Mouse (Mus musculus): ENCODE measurements around the gene Fzd2. TPM values are rescaled to one million over a fixed set of nuclear protein-coding genes. Genes with fewer than 3 reads are reported as not detected.

Fzd2 gene
- polyA plus RNA-seq, 1 experiment from 2014 or later, result 12.0 TPM

- Histone ChIP-seq H3K9me3 (ENCODE audit: control insufficient read depth, low read length) (no peaks in the 10 kb centered on the region), H3K36me3 (ENCODE audit: control insufficient read depth, insufficient read depth) (no peaks in the 10 kb centered on the region), H3K27me3 (replicated peaks; ENCODE audit: control insufficient read depth, insufficient read depth, low read length) (no peaks in the 10 kb centered on the region), H3K4me1 (replicated peaks; ENCODE audit: control insufficient read depth, insufficient read depth, low read length) (peaks cover 36% of the 10 kb centered on the region), H3K9ac (replicated peaks; ENCODE audit: low read depth, low read length) (peak overlapping the region; percentile 24; the same call in 1 of the 2 replicates), H3K27ac (ENCODE audit: low read length) (peak overlapping the region; percentile 8; the same call in 1 of the 2 replicates), H3K4me2 (ENCODE audit: low read length) (peak overlapping the region; percentile 71), H3K4me3 (replicated peaks; ENCODE audit: low read length) (peak overlapping the region; percentile 73)
- WGBS, result 16% methylated on average over 4 of the region's 4 CpGs
- no peak for ATAC-seq
Measured at GRCm38 (mm10) chr11:102608691-102609090, 4.5 kb downstream of the Fzd2 start.

DNA sequence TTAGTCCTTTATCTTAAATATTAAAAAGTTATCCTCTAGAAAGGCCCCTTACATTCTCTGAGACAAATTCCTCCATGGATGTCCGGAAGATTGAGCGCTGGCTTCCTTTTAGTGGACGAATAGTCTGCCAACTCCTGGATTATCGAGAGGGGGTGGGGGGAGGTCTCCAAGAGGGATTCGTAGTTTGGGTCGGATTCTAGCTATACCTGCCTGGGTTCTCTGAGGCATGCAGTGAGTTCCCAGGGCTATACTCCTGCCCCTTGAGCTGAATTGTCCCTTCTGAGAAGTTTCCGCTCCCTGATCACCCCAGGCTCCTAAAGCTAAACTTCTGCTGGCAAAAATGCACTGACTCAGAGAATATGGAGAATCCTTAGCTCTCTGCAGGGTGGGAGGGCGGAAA is 5.3 kb downstream of the Fzd2 start:
- WGBS, result 32% methylated on average over 8 of the region's 8 CpGs

GRCm38 (mm10) chr11:102610260-102610659 is 6.1 kb downstream of the Fzd2 start:
- no peak overlapping the region for H3K27ac ChIP-seq (ENCODE audit: low read length)
- H3K9me3 ChIP-seq (ENCODE audit: control insufficient read depth, low read length), result no peaks in the 10 kb centered on the region
- no peaks in the 10 kb centered on the region for H3K27me3 ChIP-seq (replicated peaks; ENCODE audit: control insufficient read depth, insufficient read depth, low read length)
- no peak overlapping the region for H3K4me2 ChIP-seq (ENCODE audit: low read length)
- no peak for ATAC-seq
- H3K4me1 ChIP-seq (replicated peaks; ENCODE audit: control insufficient read depth, insufficient read depth, low read length), result peaks cover 36% of the 10 kb centered on the region
- no peak overlapping the region for H3K4me3 ChIP-seq (replicated peaks; ENCODE audit: low read length)
- 13% methylated on average over 4 of the region's 4 CpGs for WGBS
- H3K9ac ChIP-seq (replicated peaks; ENCODE audit: low read depth, low read length), result no peak overlapping the region
- H3K36me3 ChIP-seq (ENCODE audit: control insufficient read depth, insufficient read depth), result no peaks in the 10 kb centered on the region

More for the DNA sequence above, 5.3 kb downstream of the Fzd2 start:
- Histone ChIP-seq H3K9ac (replicated peaks; ENCODE audit: low read depth, low read length) (no peak overlapping the region), H3K9me3 (ENCODE audit: control insufficient read depth, low read length) (no peaks in the 10 kb centered on the region), H3K4me1 (replicated peaks; ENCODE audit: control insufficient read depth, insufficient read depth, low read length) (peaks cover 36% of the 10 kb centered on the region), H3K27me3 (replicated peaks; ENCODE audit: control insufficient read depth, insufficient read depth, low read length) (no peaks in the 10 kb centered on the region), H3K36me3 (ENCODE audit: control insufficient read depth, insufficient read depth) (no peaks in the 10 kb centered on the region), H3K27ac (ENCODE audit: low read length) (no peak overlapping the region), H3K4me3 (replicated peaks; ENCODE audit: low read length) (no peak overlapping the region), H3K4me2 (ENCODE audit: low read length) (no peak overlapping the region)
- no peak for ATAC-seq

- ATAC-seq, result no peak
- Histone ChIP-seq H3K9ac (replicated peaks; ENCODE audit: low read depth, low read length) (no peak overlapping the region), H3K27ac (ENCODE audit: low read length) (peak overlapping the region; percentile 21), H3K9me3 (ENCODE audit: control insufficient read depth, low read length) (no peaks in the 10 kb centered on the region), H3K27me3 (replicated peaks; ENCODE audit: control insufficient read depth, insufficient read depth, low read length) (no peaks in the 10 kb centered on the region), H3K36me3 (ENCODE audit: control insufficient read depth, insufficient read depth) (no peaks in the 10 kb centered on the region), H3K4me3 (replicated peaks; ENCODE audit: low read length) (no peak overlapping the region), H3K4me2 (ENCODE audit: low read length) (no peak overlapping the region), H3K4me1 (replicated peaks; ENCODE audit: control insufficient read depth, insufficient read depth, low read length) (peaks cover 34% of the 10 kb centered on the region)
- WGBS, result 6% methylated on average over 9 of the region's 9 CpGs
Measured at GRCm38 (mm10) chr11:102610675-102611316, 6.6 kb downstream of the Fzd2 start.

DNA sequence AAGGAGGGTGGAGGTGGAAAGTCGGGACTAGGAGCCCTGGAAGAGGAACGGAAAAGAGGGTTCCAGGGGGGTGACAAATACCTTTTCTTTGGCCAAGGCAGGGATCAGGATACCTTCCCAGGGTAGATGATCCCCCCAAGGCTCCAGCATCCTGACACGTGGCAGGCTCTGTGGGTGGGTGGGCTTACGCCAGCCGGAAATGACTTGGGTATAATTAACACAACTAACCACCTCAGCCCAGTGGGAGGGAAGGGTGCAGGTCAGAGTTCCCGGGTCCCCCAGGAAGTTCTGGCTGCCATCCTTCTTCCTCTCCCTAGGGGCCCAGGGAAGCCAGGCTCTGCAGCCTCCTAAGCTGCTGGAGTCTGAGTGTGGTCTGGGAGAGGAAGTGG is 7.1 kb downstream of the Fzd2 start:
- H3K4me3 ChIP-seq (replicated peaks; ENCODE audit: low read length), result no peak overlapping the region
- H3K4me2 ChIP-seq (ENCODE audit: low read length), result no peak overlapping the region
- 10% methylated on average over 6 of the region's 6 CpGs for WGBS
- no peaks in the 10 kb centered on the region for H3K9me3 ChIP-seq (ENCODE audit: control insufficient read depth, low read length)
- H3K9ac ChIP-seq (replicated peaks; ENCODE audit: low read depth, low read length), result no peak overlapping the region
- H3K27ac ChIP-seq (ENCODE audit: low read length), result no peak overlapping the region; the same call in 1 of the 2 replicates
- peaks cover 30% of the 10 kb centered on the region for H3K4me1 ChIP-seq (replicated peaks; ENCODE audit: control insufficient read depth, insufficient read depth, low read length)
- ATAC-seq, result no peak
- H3K36me3 ChIP-seq (ENCODE audit: control insufficient read depth, insufficient read depth), result no peaks in the 10 kb centered on the region
- no peaks in the 10 kb centered on the region for H3K27me3 ChIP-seq (replicated peaks; ENCODE audit: control insufficient read depth, insufficient read depth, low read length)

GRCm38 (mm10) chr11:102619449-102619848 is 15.3 kb downstream of the Fzd2 start:
- WGBS, result 60% methylated on average over 2 of the region's 2 CpGs
- no peaks in the 10 kb centered on the region for H3K36me3 ChIP-seq (ENCODE audit: control insufficient read depth, insufficient read depth)
- no peaks in the 10 kb centered on the region for H3K27me3 ChIP-seq (replicated peaks; ENCODE audit: control insufficient read depth, insufficient read depth, low read length)
- H3K4me3 ChIP-seq (replicated peaks; ENCODE audit: low read length), result no peak overlapping the region
- H3K9ac ChIP-seq (replicated peaks; ENCODE audit: low read depth, low read length), result no peak overlapping the region
- no peak overlapping the region for H3K27ac ChIP-seq (ENCODE audit: low read length)
- H3K4me2 ChIP-seq (ENCODE audit: low read length), result no peak overlapping the region
- H3K9me3 ChIP-seq (ENCODE audit: control insufficient read depth, low read length), result no peaks in the 10 kb centered on the region
- peaks cover 7% of the 10 kb centered on the region for H3K4me1 ChIP-seq (replicated peaks; ENCODE audit: control insufficient read depth, insufficient read depth, low read length)
- ATAC-seq, result no peak

- no peak overlapping the region for H3K4me2 ChIP-seq (ENCODE audit: low read length)
- H3K9ac ChIP-seq (replicated peaks; ENCODE audit: low read depth, low read length), result no peak overlapping the region
- no peaks in the 10 kb centered on the region for H3K27me3 ChIP-seq (replicated peaks; ENCODE audit: control insufficient read depth, insufficient read depth, low read length)
Measured at GRCm38 (mm10) chr11:102623876-102624789, 19.9 kb downstream of the Fzd2 start.

DNA sequence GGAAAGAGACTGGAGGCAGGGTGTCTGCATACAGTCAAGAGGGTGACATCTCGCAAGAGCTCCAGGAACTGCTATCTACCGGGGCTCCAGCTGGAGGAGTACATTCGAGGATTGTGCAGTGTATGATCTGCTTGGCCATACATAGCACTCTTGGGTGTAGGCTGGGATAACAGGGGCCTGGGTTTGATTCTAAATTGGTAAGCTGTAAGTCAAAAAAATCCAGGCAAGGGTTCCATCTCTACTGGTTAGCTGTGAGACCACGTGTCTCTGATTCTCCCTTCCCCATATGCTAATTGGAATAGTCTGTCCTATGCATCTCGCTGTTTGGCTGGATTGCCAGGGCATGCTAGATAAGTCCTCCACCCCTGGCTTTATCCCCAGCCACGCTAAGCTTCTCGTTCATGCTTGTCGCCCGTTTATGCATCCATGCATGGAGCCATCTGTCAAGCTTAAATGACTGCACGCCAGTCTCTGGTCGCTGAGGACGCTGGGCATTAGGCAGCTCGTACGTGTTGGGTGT is 20.8 kb downstream of the Fzd2 start:
- 30% methylated on average over 14 of the region's 14 CpGs for whole genome bisulfite sequencing
- Histone ChIP-seq H3K27me3 (replicated peaks; ENCODE audit: control insufficient read depth, insufficient read depth, low read length) (no peaks in the 10 kb centered on the region), H3K4me3 (replicated peaks; ENCODE audit: low read length) (no peak overlapping the region), H3K4me2 (ENCODE audit: low read length) (0 out of 2 replicates have a peak overlapping the region, but pooled peaks have one; percentile 10), H3K36me3 (ENCODE audit: control insufficient read depth, insufficient read depth) (no peaks in the 10 kb centered on the region), H3K9ac (replicated peaks; ENCODE audit: low read depth, low read length) (no peak overlapping the region), H3K9me3 (ENCODE audit: control insufficient read depth, low read length) (no peaks in the 10 kb centered on the region), H3K27ac (ENCODE audit: low read length) (no peak overlapping the region), H3K4me1 (replicated peaks; ENCODE audit: control insufficient read depth, insufficient read depth, low read length) (peaks cover 13% of the 10 kb centered on the region)
- ATAC-seq, result peak; percentile 23; the same call in 1 of the 2 replicates

More at GRCm38 (mm10) chr11:102623876-102624789, 19.9 kb downstream of the Fzd2 start:
- Histone ChIP-seq H3K36me3 (ENCODE audit: control insufficient read depth, insufficient read depth) (no peaks in the 10 kb centered on the region), H3K9me3 (ENCODE audit: control insufficient read depth, low read length) (no peaks in the 10 kb centered on the region), H3K4me3 (replicated peaks; ENCODE audit: low read length) (no peak overlapping the region), H3K27ac (ENCODE audit: low read length) (no peak overlapping the region), H3K4me1 (replicated peaks; ENCODE audit: control insufficient read depth, insufficient read depth, low read length) (peaks cover 13% of the 10 kb centered on the region)
- ATAC-seq, result peak; percentile 68
- WGBS, result 14% methylated on average over 17 of the region's 17 CpGs
